Mouse (Mus musculus) hindbrain, embryonic 12.5 days (tissue): ENCODE measurements around the gene Tet1. TPM values are rescaled to one million over a fixed set of nuclear protein-coding genes. Genes with fewer than 3 reads are reported as not detected.

ENCODE experiments used
- ATAC-seq: fragments of 200-750 bp; cut with Nextera tagmentation; 2 replicates; pipeline ENCODE4 v1.8.0; 2017; ENCODE audit warnings: moderate TSS enrichment; ENCODE audit not compliant: low FRiP score
- H3K27ac ChIP-seq: fragments of 300-500 bp; sonication (generic); 2 replicates; pipeline ENCODE4 v1.5.1; 2016; ENCODE audit warnings: mild to moderate bottlenecking
- H3K27me3 ChIP-seq: fragments of 300-500 bp; sonication (generic); 2 replicates; pipeline ENCODE4 v1.6.1; 2016; ENCODE audit warnings: mild to moderate bottlenecking
- H3K36me3 ChIP-seq: fragments of 300-500 bp; sonication (generic); 2 replicates; pipeline ENCODE4 v1.6.1; 2016; ENCODE audit warnings: mild to moderate bottlenecking
- H3K4me1 ChIP-seq: fragments of 300-500 bp; sonication (generic); 2 replicates; pipeline ENCODE4 v1.6.1; 2016
- H3K4me2 ChIP-seq: fragments of 300-500 bp; sonication (generic); replicated peaks from 2 replicates; pipeline ENCODE4 v1.6.1; 2016; ENCODE audit warnings: mild to moderate bottlenecking
- H3K4me3 ChIP-seq: fragments of 300-500 bp; sonication (generic); 2 replicates; pipeline ENCODE4 v1.5.1; 2016; ENCODE audit warnings: mild to moderate bottlenecking
- H3K9ac ChIP-seq: fragments of 300-500 bp; sonication (generic); 2 replicates; pipeline ENCODE4 v1.6.1; 2016; ENCODE audit warnings: mild to moderate bottlenecking, moderate library complexity
- H3K9me3 ChIP-seq: fragments of 300-500 bp; sonication (generic); replicated peaks from 2 replicates; pipeline ENCODE4 v1.6.1; 2016; ENCODE audit warnings: mild to moderate bottlenecking
- WGBS: fragments of 180-500 bp; shearing (Covaris S2); methylation state at CpG from one replicate; pipeline ENCODE4 v1.1.7; 2016; 5-methylcytosine and 5-hydroxymethylcytosine counted together
- polyA plus RNA-seq: library from polyadenylated mRNA; unstranded; fragments of >200 nt; fragmentation: Nextera tagmentation; extraction: Ambion mirVana; gene quantifications from 2 replicates; pipeline ENCODE4 v1.2.1, GENCODE M21; 2016

The Tet1 gene
- polyA plus RNA-seq, 1 experiment from 2014 or later = 34.5 TPM

- no peaks in the 10 kb centered on the region for H3K9me3 ChIP-seq
- H3K4me2 ChIP-seq = no peak overlapping the region
- no peak for ATAC-seq
- no peak overlapping the region for H3K4me3 ChIP-seq
- H3K27ac ChIP-seq = no peak overlapping the region
- H3K27me3 ChIP-seq = no peaks in the 10 kb centered on the region
- H3K36me3 ChIP-seq = 0 out of 2 replicates have a peak, but pooled peaks cover 8% of the 10 kb centered on the region
- H3K9ac ChIP-seq = no peak overlapping the region
- WGBS = 89% methylated on average over 1 of the region's 1 CpGs
- peaks cover 28% of the 10 kb centered on the region for H3K4me1 ChIP-seq
Observed at GRCm38 (mm10) chr10:62862435-62862834, 46.4 kb downstream of the Tet1 start.

GRCm38 (mm10) chr10:62858967-62859366 is 49.8 kb downstream of the Tet1 start:
- H3K36me3 ChIP-seq = 0 out of 2 replicates have a peak, but pooled peaks cover 8% of the 10 kb centered on the region
- no peak overlapping the region for H3K9ac ChIP-seq
- peaks cover 10% of the 10 kb centered on the region for H3K4me1 ChIP-seq
- WGBS = 95% methylated on average over 5 of the region's 5 CpGs
- H3K4me2 ChIP-seq = no peak overlapping the region
- no peak overlapping the region for H3K27ac ChIP-seq
- no peaks in the 10 kb centered on the region for H3K27me3 ChIP-seq
- H3K4me3 ChIP-seq = no peak overlapping the region
- ATAC-seq = no peak
- no peaks in the 10 kb centered on the region for H3K9me3 ChIP-seq

GRCm38 (mm10) chr10:62856690-62857290 is 52.0 kb downstream of the Tet1 start:
- H3K27ac ChIP-seq = no peak overlapping the region
- no peak overlapping the region for H3K4me2 ChIP-seq
- 85% methylated on average over 10 of the region's 10 CpGs for WGBS
- H3K4me3 ChIP-seq = no peak overlapping the region
- H3K9ac ChIP-seq = no peak overlapping the region
- H3K36me3 ChIP-seq = 0 out of 2 replicates have a peak, but pooled peaks cover 5% of the 10 kb centered on the region
- ATAC-seq = no peak
- H3K4me1 ChIP-seq = no peaks in the 10 kb centered on the region
- no peaks in the 10 kb centered on the region for H3K27me3 ChIP-seq
- H3K9me3 ChIP-seq = no peaks in the 10 kb centered on the region

GRCm38 (mm10) chr10:62854992-62855391 is 53.8 kb downstream of the Tet1 start:
- H3K9me3 ChIP-seq = no peaks in the 10 kb centered on the region
- H3K4me1 ChIP-seq = no peaks in the 10 kb centered on the region
- H3K27me3 ChIP-seq = no peaks in the 10 kb centered on the region
- no peaks in the 10 kb centered on the region for H3K36me3 ChIP-seq
- no peak overlapping the region for H3K27ac ChIP-seq
- H3K4me3 ChIP-seq = no peak overlapping the region
- no peak overlapping the region for H3K9ac ChIP-seq
- no peak overlapping the region for H3K4me2 ChIP-seq
- WGBS = 77% methylated on average over 2 of the region's 2 CpGs
- no peak for ATAC-seq

GRCm38 (mm10) chr10:62854581-62854980 is 54.2 kb downstream of the Tet1 start:
- Histone ChIP-seq H3K27ac (no peak overlapping the region), H3K4me1 (no peaks in the 10 kb centered on the region), H3K4me3 (no peak overlapping the region), H3K4me2 (no peak overlapping the region), H3K9me3 (no peaks in the 10 kb centered on the region), H3K9ac (no peak overlapping the region), H3K27me3 (no peaks in the 10 kb centered on the region), H3K36me3 (no peaks in the 10 kb centered on the region)
- 81% methylated on average over 4 of the region's 4 CpGs for WGBS
- ATAC-seq = no peak

- no peak overlapping the region for H3K9ac ChIP-seq
- H3K4me3 ChIP-seq = no peak overlapping the region
- H3K27me3 ChIP-seq = no peaks in the 10 kb centered on the region
- no peak overlapping the region for H3K4me2 ChIP-seq
- no peaks in the 10 kb centered on the region for H3K4me1 ChIP-seq
- no peaks in the 10 kb centered on the region for H3K36me3 ChIP-seq
- H3K9me3 ChIP-seq = no peaks in the 10 kb centered on the region
- H3K27ac ChIP-seq = no peak overlapping the region
- 86% methylated on average over 7 of the region's 7 CpGs for WGBS
- no peak for ATAC-seq
Observed at GRCm38 (mm10) chr10:62851578-62851977, 57.2 kb downstream of the Tet1 start.

- H3K9me3 ChIP-seq = no peaks in the 10 kb centered on the region
- no peak overlapping the region for H3K27ac ChIP-seq
- H3K9ac ChIP-seq = no peak overlapping the region
- no peak overlapping the region for H3K4me2 ChIP-seq
- no peaks in the 10 kb centered on the region for H3K36me3 ChIP-seq
- H3K27me3 ChIP-seq = no peaks in the 10 kb centered on the region
- WGBS = 71% methylated on average over 4 of the region's 4 CpGs
- H3K4me3 ChIP-seq = no peak overlapping the region
- no peak for ATAC-seq
- no peaks in the 10 kb centered on the region for H3K4me1 ChIP-seq
Observed at GRCm38 (mm10) chr10:62851025-62851424, 57.8 kb downstream of the Tet1 start.

- WGBS = 92% methylated on average over 2 of the region's 2 CpGs
- H3K4me2 ChIP-seq = no peak overlapping the region
- H3K9me3 ChIP-seq = no peaks in the 10 kb centered on the region
- H3K4me3 ChIP-seq = no peak overlapping the region
- ATAC-seq = no peak
- H3K27me3 ChIP-seq = no peaks in the 10 kb centered on the region
- H3K9ac ChIP-seq = no peak overlapping the region
- H3K27ac ChIP-seq = no peak overlapping the region
- H3K4me1 ChIP-seq = no peaks in the 10 kb centered on the region; the same call in 1 of the 2 replicates
- no peaks in the 10 kb centered on the region for H3K36me3 ChIP-seq
Observed at GRCm38 (mm10) chr10:62848783-62849182, 60.0 kb downstream of the Tet1 start.

- no peak overlapping the region for H3K4me3 ChIP-seq
- no peaks in the 10 kb centered on the region for H3K36me3 ChIP-seq
- H3K9me3 ChIP-seq = no peaks in the 10 kb centered on the region
- no peaks in the 10 kb centered on the region; the same call in 1 of the 2 replicates for H3K4me1 ChIP-seq
- H3K4me2 ChIP-seq = no peak overlapping the region
- 86% methylated on average over 12 of the region's 12 CpGs for WGBS
- H3K9ac ChIP-seq = no peak overlapping the region
- no peak for ATAC-seq
- no peaks in the 10 kb centered on the region for H3K27me3 ChIP-seq
- H3K27ac ChIP-seq = no peak overlapping the region
Observed at GRCm38 (mm10) chr10:62847069-62847626, 61.6 kb downstream of the Tet1 start.

- 75% methylated on average over 9 of the region's 9 CpGs for WGBS
- H3K27me3 ChIP-seq = no peaks in the 10 kb centered on the region
- H3K27ac ChIP-seq = no peak overlapping the region
- no peaks in the 10 kb centered on the region; the same call in 1 of the 2 replicates for H3K4me1 ChIP-seq
- H3K4me3 ChIP-seq = no peak overlapping the region
- H3K4me2 ChIP-seq = no peak overlapping the region
- H3K36me3 ChIP-seq = peaks cover 11% of the 10 kb centered on the region
- H3K9me3 ChIP-seq = no peaks in the 10 kb centered on the region
- no peak overlapping the region for H3K9ac ChIP-seq
- ATAC-seq = no peak
Observed at GRCm38 (mm10) chr10:62843787-62844491, 64.9 kb downstream of the Tet1 start.

GRCm38 (mm10) chr10:62841901-62842447 is 66.8 kb downstream of the Tet1 start:
- Histone ChIP-seq H3K4me2 (no peak overlapping the region), H3K9me3 (no peaks in the 10 kb centered on the region), H3K27ac (no peak overlapping the region), H3K36me3 (peaks cover 30% of the 10 kb centered on the region), H3K4me1 (no peaks in the 10 kb centered on the region; the same call in 1 of the 2 replicates), H3K9ac (no peak overlapping the region), H3K4me3 (no peak overlapping the region), H3K27me3 (no peaks in the 10 kb centered on the region)
- ATAC-seq = no peak
- WGBS = 77% methylated on average over 10 of the region's 10 CpGs

- WGBS = 89% methylated on average over 7 of the region's 7 CpGs
- H3K27me3 ChIP-seq = no peaks in the 10 kb centered on the region
- H3K9me3 ChIP-seq = no peaks in the 10 kb centered on the region
- H3K4me3 ChIP-seq = no peak overlapping the region
- H3K27ac ChIP-seq = no peak overlapping the region
- ATAC-seq = no peak
- no peak overlapping the region for H3K4me2 ChIP-seq
- H3K36me3 ChIP-seq = peaks cover 33% of the 10 kb centered on the region
- H3K9ac ChIP-seq = no peak overlapping the region
- no peaks in the 10 kb centered on the region; the same call in 1 of the 2 replicates for H3K4me1 ChIP-seq
Observed at GRCm38 (mm10) chr10:62840687-62841086, 68.1 kb downstream of the Tet1 start.
